Mouse (Mus musculus): Measurements from ENCODE around the gene Rsc1a1.

DNA sequence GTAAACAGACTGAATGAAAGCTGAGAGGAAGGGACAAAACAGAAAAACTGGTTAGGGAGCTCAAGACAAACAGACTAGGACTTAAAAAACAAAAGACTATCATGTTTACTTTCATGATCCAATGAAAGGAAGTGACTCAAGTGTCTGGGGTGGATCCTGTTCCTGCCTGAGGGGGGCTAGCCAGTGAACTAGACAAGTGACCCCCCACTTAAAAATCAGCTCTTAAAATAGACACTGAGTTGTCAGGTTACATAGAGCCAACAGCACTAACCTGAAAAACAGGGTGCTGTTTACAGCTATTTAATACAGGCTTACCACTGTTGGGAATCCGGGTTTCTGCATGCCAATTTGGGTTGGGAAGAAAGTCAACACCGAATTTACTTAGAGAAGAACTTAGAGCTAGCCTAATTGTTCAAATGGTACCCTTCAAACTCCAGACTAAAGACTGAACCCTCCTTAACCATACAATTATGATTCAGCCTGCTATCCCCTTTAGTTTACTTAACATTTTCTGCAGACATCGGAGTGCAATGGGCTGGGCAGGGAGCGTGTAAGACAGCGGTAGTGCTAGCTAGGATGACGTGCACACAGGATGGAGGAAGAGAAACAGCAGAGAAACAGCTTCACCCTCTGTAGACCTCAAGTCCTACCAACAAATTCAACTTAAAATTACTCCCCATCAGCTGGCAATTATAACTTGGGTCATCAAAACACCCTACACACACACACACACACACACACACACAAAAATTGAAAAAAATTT, 35.5 kb upstream of the Rsc1a1 start:
- no peak for TF ChIP-seq FLI1 (IDR thresholded peaks at IDR 0.05; ENCODE audit: low read length)
- TF ChIP-seq GATA1 (IDR thresholded peaks at IDR 0.05; ENCODE audit: borderline replicate concordance, low read length): no peak
